Mouse (Mus musculus): ENCODE data around the gene Catspere2. TPM values are rescaled to one million over a fixed set of nuclear protein-coding genes. Genes with fewer than 3 reads are reported as not detected.
"Not testable (repeated sequence)": the region's sequence is repeated elsewhere in the genome, so short reads cannot be mapped to it uniquely, and the experiment has no call there.

Gene Catspere2
- polyA plus RNA-seq, 1 experiment: 0.16 TPM

DNA sequence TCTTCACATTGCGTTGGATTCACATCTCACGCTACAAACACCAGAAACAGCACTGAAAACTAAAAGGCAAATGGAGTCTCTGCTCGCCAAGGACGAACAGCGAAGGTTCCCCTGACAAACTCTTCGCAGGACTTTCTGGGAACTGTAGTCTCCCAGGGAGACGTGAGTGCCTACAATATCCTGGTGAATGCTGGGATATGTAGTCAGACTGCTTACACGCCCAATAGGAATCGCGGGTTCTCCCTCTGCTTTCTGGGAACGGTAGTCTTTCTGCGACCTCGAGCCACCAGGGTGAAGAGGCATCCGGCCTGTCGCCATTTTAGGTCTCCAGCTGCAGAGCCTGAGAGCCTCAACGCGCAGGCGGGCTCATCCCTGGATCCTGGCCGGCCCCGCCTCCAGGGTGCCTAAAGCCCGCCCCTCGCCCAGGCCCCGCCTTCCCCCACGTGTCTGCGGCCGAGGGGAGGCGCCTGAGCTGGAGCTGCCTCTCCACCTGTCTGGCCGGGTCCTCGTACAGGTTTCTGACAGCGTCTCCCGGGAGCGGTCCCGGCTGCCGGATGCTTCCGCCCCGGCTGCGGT, 204.1 kb downstream of the Catspere2 start, which contains the start of gene Desi2:
Gene Desi2 (plus strand): TSS at position 202 of the 576 bp plus-strand sequence.
- peak; percentile 99 for DNase-seq (ENCODE audit: low read depth)
- TF ChIP-seq POLR2A (IDR thresholded peaks at IDR 0.05; ENCODE audit: borderline replicate concordance, extremely low read depth, insufficient read depth, insufficient read length, poor library complexity, severe bottlenecking): peak; percentile 9; the same call in 1 of the 2 replicates

DNA sequence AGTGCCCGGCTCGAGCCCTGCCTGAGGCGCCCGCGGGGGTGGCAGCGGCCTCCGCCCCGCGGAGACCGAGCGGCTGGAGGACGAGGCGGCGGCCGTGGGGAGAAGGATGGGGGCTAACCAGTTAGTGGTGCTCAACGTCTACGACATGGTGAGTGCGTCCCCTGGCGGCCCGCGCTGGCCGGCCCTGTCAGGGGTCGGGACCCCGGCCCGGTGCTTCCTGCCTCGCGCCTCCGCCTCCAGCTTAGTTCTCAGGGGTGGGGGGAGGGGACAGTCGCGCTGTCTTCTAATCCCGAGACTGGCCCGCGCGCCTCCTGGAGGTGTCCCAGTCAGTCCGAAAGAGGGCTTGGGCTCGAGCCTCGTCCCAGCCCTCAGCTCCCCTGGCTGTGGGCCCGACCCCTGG, 204.6 kb downstream of the Catspere2 start:
- not testable (repeated sequence) for DNase-seq (ENCODE audit: low read depth)
- TF ChIP-seq CTCF (IDR thresholded peaks at IDR 0.05; ENCODE audit: borderline replicate concordance, extremely low read depth, insufficient read depth, insufficient read length): peak; percentile 25; the same call in 1 of the 2 replicates

- no peak for TF ChIP-seq POLR2A (IDR thresholded peaks at IDR 0.05; ENCODE audit: borderline replicate concordance, extremely low read depth, insufficient read depth, insufficient read length, poor library complexity, severe bottlenecking)
- peak; percentile 14 for DNase-seq (ENCODE audit: low read depth)
These were observed 205.2 kb downstream of the Catspere2 start for GRCm38 (mm10) chr1:178188386-178188785.

- DNase-seq (ENCODE audit: low read depth): peak; percentile 7
- TF ChIP-seq POLR2A (IDR thresholded peaks at IDR 0.05; ENCODE audit: borderline replicate concordance, extremely low read depth, insufficient read depth, insufficient read length, poor library complexity, severe bottlenecking) (no peak), CTCF (IDR thresholded peaks at IDR 0.05; ENCODE audit: borderline replicate concordance, extremely low read depth, insufficient read depth, insufficient read length) (no peak)
These were observed 222.6 kb downstream of the Catspere2 start for GRCm38 (mm10) chr1:178205701-178206325.

DNA sequence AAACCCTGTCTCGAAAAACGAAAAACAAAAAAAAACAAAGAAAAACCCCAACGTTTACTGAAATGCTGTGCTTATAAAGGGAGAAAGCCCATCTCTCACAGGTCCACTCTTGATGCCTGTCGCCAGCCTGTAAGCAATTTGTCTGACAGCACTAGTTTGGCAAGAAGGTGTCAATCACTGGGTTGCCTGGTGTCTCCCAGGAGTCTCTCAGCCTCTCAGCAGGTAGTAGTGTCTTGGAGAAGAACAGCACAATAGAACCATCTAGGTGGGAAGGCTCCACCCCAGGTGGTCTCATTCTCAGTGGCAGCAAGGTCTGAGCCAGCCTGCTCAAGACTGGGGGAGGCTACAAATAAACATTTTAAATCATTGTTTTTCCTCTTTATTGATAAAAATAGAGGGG, 224.6 kb downstream of the Catspere2 start:
- not testable (repeated sequence) for DNase-seq (ENCODE audit: low read depth)

GRCm38 (mm10) chr1:178209966-178210365, 226.7 kb downstream of the Catspere2 start:
- TF ChIP-seq POLR2A (IDR thresholded peaks at IDR 0.05; ENCODE audit: borderline replicate concordance, extremely low read depth, insufficient read depth, insufficient read length, poor library complexity, severe bottlenecking) (no peak), CTCF (IDR thresholded peaks at IDR 0.05; ENCODE audit: borderline replicate concordance, extremely low read depth, insufficient read depth, insufficient read length) (no peak)
- no peak for DNase-seq (ENCODE audit: low read depth)

GRCm38 (mm10) chr1:178217157-178217556, 233.9 kb downstream of the Catspere2 start:
- TF ChIP-seq CTCF (IDR thresholded peaks at IDR 0.05; ENCODE audit: borderline replicate concordance, extremely low read depth, insufficient read depth, insufficient read length): no peak
- no peak for TF ChIP-seq POLR2A (IDR thresholded peaks at IDR 0.05; ENCODE audit: borderline replicate concordance, extremely low read depth, insufficient read depth, insufficient read length, poor library complexity, severe bottlenecking)
- no peak for DNase-seq (ENCODE audit: low read depth)

DNA sequence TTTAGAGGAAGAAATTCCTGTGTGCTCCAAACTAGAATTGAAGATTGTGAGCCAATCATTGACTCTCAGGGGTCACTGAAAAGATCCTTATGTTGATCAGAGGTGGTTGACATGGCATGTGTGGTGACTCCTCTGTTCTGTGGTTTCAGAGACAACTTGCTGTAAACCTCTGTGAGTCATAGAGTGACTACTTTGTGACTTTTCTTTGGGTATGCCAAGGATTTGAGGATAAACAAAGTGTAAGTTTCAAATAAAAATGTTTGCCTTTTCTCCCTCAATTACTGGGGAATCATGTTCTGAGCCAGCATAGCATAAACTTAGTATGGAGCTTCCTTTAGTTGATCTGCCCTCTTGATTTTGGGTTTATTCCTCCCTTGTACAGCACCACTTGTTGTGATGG, 235.1 kb downstream of the Catspere2 start:
- no peak for DNase-seq (ENCODE audit: low read depth)
- no peak for TF ChIP-seq CTCF (IDR thresholded peaks at IDR 0.05; ENCODE audit: borderline replicate concordance, extremely low read depth, insufficient read depth, insufficient read length)
- no peak for TF ChIP-seq POLR2A (IDR thresholded peaks at IDR 0.05; ENCODE audit: borderline replicate concordance, extremely low read depth, insufficient read depth, insufficient read length, poor library complexity, severe bottlenecking)

DNA sequence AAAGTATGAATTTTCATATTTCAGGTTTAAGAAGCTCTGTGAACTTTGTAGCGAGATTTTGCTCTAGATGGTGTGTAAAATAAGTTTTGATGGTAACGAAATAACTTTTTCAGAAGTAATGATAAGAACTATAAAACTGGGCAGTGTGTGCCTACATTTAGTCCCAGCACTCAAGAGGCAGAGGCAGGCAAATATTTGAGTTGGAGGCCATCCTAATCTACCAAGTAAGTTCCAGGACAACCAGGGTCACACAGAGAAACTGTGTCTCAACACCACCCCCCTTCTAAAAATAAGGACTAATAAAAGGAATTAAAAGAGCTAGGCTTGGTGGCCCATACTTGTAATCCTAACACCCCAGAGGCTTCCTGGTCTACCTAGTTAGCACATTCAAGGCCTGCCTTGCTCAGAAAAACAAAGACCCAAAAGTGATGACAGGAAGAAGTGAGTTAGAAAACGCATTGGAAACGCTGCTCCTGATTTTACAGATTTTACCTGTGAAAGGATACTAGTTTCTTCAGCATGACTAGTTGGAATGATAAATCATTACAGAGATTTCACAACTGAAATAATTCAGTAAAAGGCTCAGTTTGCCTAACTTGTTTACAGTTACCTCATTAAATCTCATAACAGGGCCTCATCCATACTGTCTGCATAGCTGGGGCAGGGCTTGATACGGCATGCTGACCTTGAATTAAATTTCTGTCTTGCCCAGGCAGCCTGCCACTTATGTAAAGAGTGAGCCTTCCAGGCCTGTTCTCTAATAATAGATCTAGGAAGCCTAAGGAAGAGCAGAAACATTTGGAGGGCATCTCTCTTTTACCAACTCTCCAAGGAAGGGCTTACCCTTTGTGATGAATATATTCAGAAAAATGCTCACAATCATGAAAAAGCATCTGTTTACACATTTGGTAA, 236.2 kb downstream of the Catspere2 start:
- TF ChIP-seq CTCF (IDR thresholded peaks at IDR 0.05; ENCODE audit: borderline replicate concordance, extremely low read depth, insufficient read depth, insufficient read length) (no peak), POLR2A (IDR thresholded peaks at IDR 0.05; ENCODE audit: borderline replicate concordance, extremely low read depth, insufficient read depth, insufficient read length, poor library complexity, severe bottlenecking) (no peak)

More for the DNA sequence above, 236.2 kb downstream of the Catspere2 start:
- DNase-seq (ENCODE audit: low read depth): no peak

Other genes with a start within 250 kb of the Catspere2 start
- 35.8 and 42.9 TPM in 2 replicates for gene Adss, start 186.9 kb upstream of the Catspere2 start, polyA plus RNA-seq (2012; rRNA removed)
- 13.1 and 15.7 TPM in 2 replicates for gene Desi2, start 204.0 kb downstream of the Catspere2 start, polyA plus RNA-seq (2012; rRNA removed)